Mouse (Mus musculus) lung, postnatal 0 days (tissue): ENCODE measurements around the gene Gm20708.

ENCODE experiments used
- CTCF ChIP-seq: IDR thresholded peaks from 2 replicates; pipeline ENCODE4 v1.5.1; 2016; ENCODE audit warnings: antibody characterized with exemption, mild to moderate bottlenecking
- EP300 ChIP-seq: IDR thresholded peaks from 2 replicates; pipeline ENCODE4 v1.6.1; 2016; ENCODE audit warnings: antibody characterized with exemption, mild to moderate bottlenecking, control low read depth

DNA sequence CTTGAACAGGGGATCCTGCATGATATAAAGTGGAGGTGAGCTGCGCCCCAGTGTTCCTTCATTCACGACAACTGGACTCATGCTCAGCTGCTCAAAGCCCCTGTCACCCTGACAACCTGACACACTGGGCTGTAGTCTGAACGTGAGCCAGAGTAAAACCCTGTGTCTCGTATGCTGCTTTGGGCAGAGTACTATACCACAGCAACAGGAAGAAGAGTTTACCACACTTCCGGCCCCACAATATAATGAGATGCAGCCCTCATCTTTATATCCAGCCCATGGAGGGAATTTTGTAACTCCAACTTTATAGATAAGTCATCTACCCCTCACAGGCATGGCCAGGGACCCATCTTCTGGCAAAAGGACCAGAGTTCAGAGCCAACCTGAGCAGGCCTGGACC, 32.4 kb upstream of the Gm20708 start:
- TF ChIP-seq CTCF (no peak), EP300 (no peak)
